Mouse (Mus musculus): ENCODE data around the gene Ism1. TPM values are rescaled to one million over a fixed set of nuclear protein-coding genes. Genes with fewer than 3 reads are reported as not detected.

Ism1 gene
- total RNA-seq, 2 experiments from 2014 or later: 5.6 to 6.5 TPM

Other genes starting within 250 kb of the Ism1 start
- gene Sptlc3, start 184.3 kb upstream of the Ism1 start, total RNA-seq (2021): not detected